Mouse (Mus musculus): ENCODE data around the gene F8. TPM values are rescaled to one million over a fixed set of nuclear protein-coding genes. Genes with fewer than 3 reads are reported as not detected.
A peak's percentile ranks its signal among the peaks of the same experiment; 100 is the strongest.
"Not testable (repeated sequence)": the region's sequence is repeated elsewhere in the genome, so short reads cannot be mapped to it uniquely, and the experiment has no call there.

Gene F8
- total RNA-seq, 2 experiments from 2014 or later = 1.5 to 1.9 TPM

- intact Hi-C loops (cut with DNase I) = no loop called here
- no peak for DNase-seq (ENCODE audit: low spot score in 2 of 2)
Measured at GRCm38 (mm10) chrX:75148414-75148813, 234.0 kb downstream of the F8 start.

- DNase-seq (ENCODE audit: low spot score in 2 of 2) = peak in 1 of 2 experiments; percentile 6
- intact Hi-C loops (cut with DNase I) = not testable (repeated sequence)
Measured at GRCm38 (mm10) chrX:75143124-75143555, 239.3 kb downstream of the F8 start.

GRCm38 (mm10) chrX:75138182-75138581 lies 244.2 kb downstream of the F8 start:
- intact Hi-C loops (cut with DNase I) = no loop called here
- DNase-seq (ENCODE audit: low spot score in 2 of 2) = no peak

GRCm38 (mm10) chrX:75137729-75138128 lies 244.7 kb downstream of the F8 start:
- no peak for DNase-seq (ENCODE audit: low spot score in 2 of 2)
- intact Hi-C loops (cut with DNase I) = no loop called here

GRCm38 (mm10) chrX:75136938-75137337 lies 245.5 kb downstream of the F8 start:
- intact Hi-C loops (cut with DNase I) = no loop called here
- DNase-seq (ENCODE audit: low spot score in 2 of 2) = no peak

- intact Hi-C loops (cut with DNase I) = no loop called here
- peak; percentile 48 to 62 for DNase-seq (ENCODE audit: low spot score in 2 of 2)
Measured at GRCm38 (mm10) chrX:75130467-75131160, 251.8 kb downstream of the F8 start, which contains the start of gene Mpp1. TSS of gene Mpp1 (minus strand) at chrX:75131016.

- intact Hi-C loops (cut with DNase I) = no loop called here
- DNase-seq (ENCODE audit: low spot score in 2 of 2) = no peak
Measured at GRCm38 (mm10) chrX:75129474-75129873, 252.9 kb downstream of the F8 start.

GRCm38 (mm10) chrX:75128333-75128980 lies 254.0 kb downstream of the F8 start:
- intact Hi-C loops (cut with DNase I) = no loop called here
- no peak for DNase-seq (ENCODE audit: low spot score in 2 of 2)

GRCm38 (mm10) chrX:75126893-75127292 lies 255.5 kb downstream of the F8 start:
- DNase-seq (ENCODE audit: low spot score in 2 of 2) = no peak
- intact Hi-C loops (cut with DNase I) = no loop called here

- intact Hi-C loops (cut with DNase I) = no loop called here
- DNase-seq (ENCODE audit: low spot score in 2 of 2) = no peak
Measured at GRCm38 (mm10) chrX:75125606-75126005, 256.8 kb downstream of the F8 start.

Other genes starting within 250 kb of the F8 start
- gene Smim9, start 218.8 kb downstream of the F8 start, total RNA-seq (2021) = not detected
- gene Fundc2, start 216 bp downstream of the F8 start, total RNA-seq (2021) = 10 to 100 TPM; 40.5 to 41.8 TPM
- gene Cmc4, start 34.0 kb upstream of the F8 start, total RNA-seq (2021) = 10 to 100 TPM; 10.5 to 12.2 TPM
- 1 to 10 TPM; 5.6 to 7.9 TPM for gene Mtcp1, start 34.0 kb upstream of the F8 start, total RNA-seq (2021)
- 10 to 100 TPM; 34.0 to 41.9 TPM for gene Brcc3, start 34.0 kb upstream of the F8 start, total RNA-seq (2021)
- gene Vbp1, start 131.7 kb upstream of the F8 start, total RNA-seq (2021) = 10 to 100 TPM; 71.3 to 75.2 TPM
- 10 to 100 TPM; 40.0 to 40.8 TPM for gene Rab39b, start 195.6 kb upstream of the F8 start, total RNA-seq (2021)

Data from left cerebral cortex, postnatal 14 days (tissue).